Mouse (Mus musculus): ENCODE measurements at regions not wholly inside any gene's neighbourhood (a gene's known extent, or its start where the extent isn't known, plus 50 kb on each side); places are given as distances from the start of the nearest gene placed in this dataset.
A peak's percentile ranks its signal among the peaks of the same experiment; 100 is the strongest.

DNA sequence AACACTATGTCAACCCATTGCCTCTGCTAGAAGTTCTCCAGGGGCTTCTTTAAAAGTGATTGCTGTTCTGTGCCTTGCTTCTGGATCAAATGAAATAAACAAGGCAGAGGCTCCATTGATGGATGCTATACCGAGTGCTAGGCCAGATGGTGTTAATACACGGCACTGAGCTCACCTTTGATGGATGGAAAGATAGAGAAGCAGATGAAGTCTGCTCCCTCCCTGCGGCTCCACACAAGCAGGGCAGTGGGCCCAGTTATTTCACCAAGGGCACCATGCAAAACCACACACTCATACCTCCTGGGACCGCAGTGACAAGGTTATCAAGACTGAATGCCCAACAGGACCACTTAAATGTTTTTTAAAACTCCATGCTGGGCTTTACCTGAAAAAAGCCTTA, 2778.7 kb downstream of the 9330182O14Rik start:
- ATAC-seq (ENCODE audit: low FRiP score, low read depth) = peak; percentile 34; the same call in 1 of the 2 replicates
- H3K4me2 ChIP-seq (replicated peaks) = no peak overlapping the region
- no peak overlapping the region for H3K9ac ChIP-seq (replicated peaks)
- no peaks in the 10 kb centered on the region for H3K27me3 ChIP-seq
- no peak overlapping the region for H3K4me3 ChIP-seq
- H3K4me1 ChIP-seq = no peaks in the 10 kb centered on the region
- H3K27ac ChIP-seq (replicated peaks) = no peak overlapping the region
- H3K9me3 ChIP-seq = no peaks in the 10 kb centered on the region
- WGBS = 62% methylated on average over 4 of the region's 4 CpGs
- H3K36me3 ChIP-seq = no peaks in the 10 kb centered on the region

DNA sequence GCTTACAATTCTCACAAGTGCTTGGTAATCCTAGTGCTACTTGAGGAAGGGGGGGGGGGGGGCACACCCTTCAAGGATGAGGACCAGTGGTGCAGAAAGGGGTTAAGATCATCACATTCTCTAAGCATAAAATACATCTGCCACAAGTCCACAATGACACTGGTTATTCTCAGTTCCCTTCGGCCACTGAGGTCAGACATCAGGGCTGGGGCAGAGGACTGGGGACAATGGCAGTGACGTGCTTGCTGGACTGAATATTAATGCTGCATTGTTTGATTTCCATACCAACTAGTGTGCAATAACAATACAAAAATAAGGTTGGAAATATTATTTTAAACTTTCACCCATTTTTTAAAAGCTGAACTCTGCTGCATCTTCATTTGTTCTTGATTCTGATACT, 2779.1 kb downstream of the 9330182O14Rik start:
- Histone ChIP-seq H3K9me3 (no peaks in the 10 kb centered on the region), H3K36me3 (no peaks in the 10 kb centered on the region), H3K27ac (replicated peaks) (no peak overlapping the region), H3K9ac (replicated peaks) (no peak overlapping the region), H3K27me3 (no peaks in the 10 kb centered on the region), H3K4me2 (replicated peaks) (no peak overlapping the region), H3K4me3 (no peak overlapping the region), H3K4me1 (no peaks in the 10 kb centered on the region)
- ATAC-seq (ENCODE audit: low FRiP score, low read depth) = peak; percentile 63
- WGBS = 13% methylated on average over 2 of the region's 2 CpGs

DNA sequence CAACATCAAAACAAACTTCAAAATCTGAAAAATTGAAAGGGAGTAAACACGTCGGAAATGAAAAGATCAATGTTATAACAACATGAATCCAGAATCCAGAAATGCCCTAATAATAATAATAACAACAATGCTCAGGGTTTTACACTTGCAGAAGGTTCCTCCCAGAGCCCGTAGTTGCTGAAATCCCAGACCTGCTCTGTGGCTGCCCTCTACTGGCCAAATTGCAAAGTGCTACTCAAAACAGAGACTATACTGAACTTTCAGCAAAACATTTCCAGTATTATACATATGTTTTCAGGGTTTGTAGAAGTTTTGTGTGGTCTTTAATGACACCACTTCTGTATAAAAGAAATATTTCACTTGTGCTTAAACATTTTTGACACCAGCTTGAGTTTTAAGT, 2779.9 kb downstream of the 9330182O14Rik start:
- 11% methylated on average over 3 of the region's 3 CpGs for WGBS
- Histone ChIP-seq H3K4me2 (replicated peaks) (no peak overlapping the region), H3K4me1 (no peaks in the 10 kb centered on the region), H3K36me3 (no peaks in the 10 kb centered on the region), H3K27me3 (no peaks in the 10 kb centered on the region), H3K9me3 (no peaks in the 10 kb centered on the region), H3K27ac (replicated peaks) (no peak overlapping the region), H3K9ac (replicated peaks) (no peak overlapping the region), H3K4me3 (no peak overlapping the region)
- 0 out of 2 replicates have a peak, but pooled peaks have one; percentile 45 for ATAC-seq (ENCODE audit: low FRiP score, low read depth)

DNA sequence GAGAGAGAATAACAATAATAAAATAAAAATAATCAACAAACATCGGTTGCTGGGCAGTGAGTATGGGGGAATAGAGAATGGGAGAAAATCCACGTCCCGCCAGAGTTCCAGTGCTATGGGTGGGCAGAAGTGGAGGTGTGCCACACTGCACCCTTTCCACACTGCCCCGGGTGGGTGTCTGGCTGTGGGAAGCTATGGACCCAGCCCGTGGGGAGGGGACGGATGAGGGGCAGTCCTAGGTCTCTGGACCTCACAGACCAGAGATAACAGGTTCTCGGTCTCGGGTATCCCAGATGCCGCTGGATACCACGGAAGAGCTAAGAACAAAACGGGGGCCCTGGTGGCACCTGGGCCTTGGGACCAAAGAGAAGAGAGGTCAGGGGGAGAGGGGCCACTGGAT, 2781.0 kb downstream of the 9330182O14Rik start:
- Histone ChIP-seq H3K9ac (replicated peaks) (no peak overlapping the region), H3K27ac (replicated peaks) (no peak overlapping the region), H3K36me3 (no peaks in the 10 kb centered on the region), H3K27me3 (no peaks in the 10 kb centered on the region), H3K4me2 (replicated peaks) (no peak overlapping the region), H3K9me3 (no peaks in the 10 kb centered on the region), H3K4me1 (no peaks in the 10 kb centered on the region), H3K4me3 (no peak overlapping the region)
- ATAC-seq (ENCODE audit: low FRiP score, low read depth) = no peak
- WGBS = 88% methylated on average over 11 of the region's 11 CpGs

DNA sequence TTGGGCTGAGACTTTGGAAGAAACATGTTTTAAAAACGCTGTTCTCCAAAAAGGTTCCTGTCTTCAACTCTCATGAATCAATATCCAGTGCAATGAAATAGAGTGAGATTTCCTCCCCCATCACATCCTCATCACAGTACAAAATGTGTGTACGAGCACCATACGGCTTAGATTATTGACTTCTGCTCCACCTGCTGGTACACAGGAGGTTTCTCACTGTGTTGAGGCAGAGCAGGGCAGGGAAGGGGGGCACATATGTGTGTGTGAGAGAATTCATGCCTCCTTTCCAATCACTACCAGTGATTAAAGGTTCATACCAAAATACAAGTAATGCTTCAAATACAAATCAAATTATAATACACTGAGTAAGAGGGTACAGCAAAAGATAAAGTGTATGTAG, 2787.5 kb downstream of the 9330182O14Rik start:
- Histone ChIP-seq H3K27me3 (no peaks in the 10 kb centered on the region), H3K36me3 (no peaks in the 10 kb centered on the region), H3K9me3 (no peaks in the 10 kb centered on the region), H3K27ac (replicated peaks) (no peak overlapping the region), H3K4me2 (replicated peaks) (no peak overlapping the region), H3K4me3 (no peak overlapping the region), H3K4me1 (no peaks in the 10 kb centered on the region), H3K9ac (replicated peaks) (no peak overlapping the region)
- 70% methylated on average over 3 of the region's 3 CpGs for WGBS
- ATAC-seq (ENCODE audit: low FRiP score, low read depth) = no peak

DNA sequence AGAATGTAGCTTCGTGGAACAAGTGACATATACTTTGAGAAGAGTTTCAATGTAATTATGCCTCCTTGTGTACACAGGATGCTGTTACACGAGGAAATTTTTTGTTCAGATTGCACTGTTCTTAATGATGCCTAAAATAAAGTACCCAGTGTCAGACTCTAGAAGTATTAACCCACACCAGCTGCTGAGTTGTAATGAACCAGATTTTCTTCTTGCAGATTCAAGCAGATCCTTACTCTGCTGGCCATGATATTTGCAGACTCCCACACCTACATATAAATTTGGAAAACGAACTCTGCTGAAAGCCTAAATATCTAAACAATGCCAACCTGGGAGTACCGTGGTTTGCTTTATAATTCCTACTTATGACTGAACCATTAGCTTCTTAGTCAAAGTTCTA, 2794.2 kb downstream of the 9330182O14Rik start:
- ATAC-seq (ENCODE audit: low FRiP score, low read depth) = no peak

DNA sequence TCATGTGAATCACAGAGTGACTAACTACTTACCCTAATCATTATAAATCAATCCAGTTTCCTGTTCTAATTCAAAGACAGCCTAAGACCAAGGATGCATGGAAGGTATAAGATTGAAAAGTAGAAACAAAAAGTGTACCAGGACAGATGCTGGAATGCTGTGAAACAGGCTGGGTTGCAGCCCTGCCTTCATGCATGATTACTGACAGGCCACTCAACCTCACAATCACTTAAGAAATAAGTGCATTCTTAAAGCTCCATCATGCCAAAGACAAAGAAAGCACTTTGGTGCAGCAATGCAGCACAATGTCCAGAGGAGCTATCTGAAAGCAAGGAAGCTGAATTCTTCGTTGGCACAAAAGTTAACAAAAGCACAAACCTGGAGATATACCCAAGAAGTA, 2810.4 kb downstream of the 9330182O14Rik start:
- H3K9me3 ChIP-seq = no peaks in the 10 kb centered on the region

More for the DNA sequence above, 2794.2 kb downstream of the 9330182O14Rik start:
- no peaks in the 10 kb centered on the region for H3K4me1 ChIP-seq
- no peaks in the 10 kb centered on the region for H3K9me3 ChIP-seq
- H3K4me3 ChIP-seq = no peak overlapping the region
- no peak overlapping the region for H3K4me2 ChIP-seq (replicated peaks)
- H3K27me3 ChIP-seq = no peaks in the 10 kb centered on the region
- WGBS = 83% methylated on average over 4 of the region's 4 CpGs
- no peak overlapping the region for H3K9ac ChIP-seq (replicated peaks)
- H3K27ac ChIP-seq (replicated peaks) = no peak overlapping the region
- no peaks in the 10 kb centered on the region for H3K36me3 ChIP-seq

DNA sequence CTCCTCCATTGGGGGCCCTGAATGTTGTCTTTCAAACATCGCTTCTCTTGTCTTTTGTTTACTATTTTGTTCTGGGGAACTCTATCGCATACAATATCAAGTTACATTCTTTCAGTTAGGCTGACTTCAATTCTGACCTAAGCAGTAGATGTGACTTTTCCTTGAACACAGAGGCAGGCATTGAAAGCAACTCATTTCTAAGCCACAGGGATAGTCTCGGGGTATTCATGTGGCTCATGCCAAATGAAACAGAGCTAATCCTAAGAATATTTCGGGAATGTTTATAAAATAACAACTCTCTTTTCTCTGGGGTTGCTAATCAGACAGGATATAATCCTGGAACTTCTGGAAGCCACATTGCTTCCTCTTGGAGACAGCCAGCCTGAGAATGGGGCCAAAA, 2821.0 kb downstream of the 9330182O14Rik start:
- ATAC-seq (ENCODE audit: low FRiP score, low read depth) = no peak
- Histone ChIP-seq H3K27me3 (no peaks in the 10 kb centered on the region), H3K9ac (replicated peaks) (no peak overlapping the region), H3K9me3 (no peaks in the 10 kb centered on the region), H3K27ac (replicated peaks) (no peak overlapping the region), H3K36me3 (no peaks in the 10 kb centered on the region), H3K4me2 (replicated peaks) (no peak overlapping the region), H3K4me1 (no peaks in the 10 kb centered on the region), H3K4me3 (no peak overlapping the region)
- 79% methylated on average over 4 of the region's 4 CpGs for WGBS

More for the DNA sequence above, 2810.4 kb downstream of the 9330182O14Rik start:
- Histone ChIP-seq H3K27ac (replicated peaks) (no peak overlapping the region), H3K4me2 (replicated peaks) (no peak overlapping the region), H3K4me1 (no peaks in the 10 kb centered on the region), H3K27me3 (no peaks in the 10 kb centered on the region), H3K36me3 (no peaks in the 10 kb centered on the region), H3K4me3 (no peak overlapping the region), H3K9ac (replicated peaks) (no peak overlapping the region)
- WGBS = 74% methylated on average over 1 of the region's 1 CpGs
- no peak for ATAC-seq (ENCODE audit: low FRiP score, low read depth)

DNA sequence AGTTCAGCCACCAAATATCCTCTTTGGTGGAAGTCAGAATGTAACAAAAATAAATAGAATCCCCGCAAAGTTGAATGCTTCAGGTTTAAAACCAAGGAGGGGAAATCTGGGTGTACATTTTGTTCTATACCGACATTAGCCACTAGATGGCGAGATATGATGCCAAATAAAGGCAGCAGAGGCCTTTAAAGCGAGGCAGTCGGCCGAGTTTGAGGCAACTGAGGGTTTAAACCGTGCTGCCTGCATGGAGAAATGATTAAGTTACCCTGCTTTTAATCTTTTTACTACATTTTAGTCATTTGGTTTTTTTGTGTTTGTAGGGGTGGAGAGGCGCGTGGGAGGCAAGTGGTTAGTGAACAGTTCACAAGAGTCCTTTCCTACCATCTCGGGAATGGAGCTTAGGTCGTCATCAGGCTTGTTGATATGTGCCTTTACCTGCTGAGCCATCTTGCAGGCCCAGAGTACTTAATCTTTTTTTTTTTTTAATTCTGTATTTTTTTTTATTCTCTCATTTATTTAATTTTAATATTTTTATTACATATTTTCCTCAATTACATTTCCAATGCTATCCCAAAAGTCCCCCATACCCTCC, 2828.7 kb downstream of the 9330182O14Rik start:
- H3K27me3 ChIP-seq = no peaks in the 10 kb centered on the region
- no peak overlapping the region for H3K4me2 ChIP-seq (replicated peaks)
- no peak overlapping the region for H3K4me3 ChIP-seq
- no peaks in the 10 kb centered on the region for H3K36me3 ChIP-seq
- no peak overlapping the region for H3K9ac ChIP-seq (replicated peaks)
- no peaks in the 10 kb centered on the region for H3K9me3 ChIP-seq
- ATAC-seq (ENCODE audit: low FRiP score, low read depth) = peak; percentile 90
- H3K4me1 ChIP-seq = no peaks in the 10 kb centered on the region
- no peak overlapping the region for H3K27ac ChIP-seq (replicated peaks)
- 20% methylated on average over 11 of the region's 11 CpGs for WGBS

DNA sequence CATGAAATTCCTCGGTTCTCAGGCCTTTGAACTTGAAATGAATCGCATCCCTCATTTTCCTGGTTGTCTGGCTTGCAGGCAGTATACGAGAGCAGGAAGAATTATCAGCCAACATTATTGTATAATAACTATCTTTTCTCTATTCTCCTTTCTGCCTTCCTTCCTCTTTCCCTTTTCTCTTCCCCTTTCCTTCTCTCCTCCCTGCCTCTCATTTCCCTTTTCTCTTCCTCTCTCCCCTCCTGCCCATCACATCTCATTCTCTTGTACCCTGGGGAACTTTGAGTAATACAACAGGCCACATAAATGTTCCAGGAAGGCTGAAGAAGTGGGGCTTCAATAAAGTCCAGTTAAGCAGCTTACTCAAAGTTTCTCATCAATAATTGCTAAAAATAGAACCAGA, 2831.1 kb downstream of the 9330182O14Rik start:
- no peaks in the 10 kb centered on the region for H3K27me3 ChIP-seq
- H3K4me1 ChIP-seq = no peaks in the 10 kb centered on the region
- ATAC-seq (ENCODE audit: low FRiP score, low read depth) = no peak
- WGBS = 77% methylated on average over 3 of the region's 3 CpGs
- no peak overlapping the region for H3K9ac ChIP-seq (replicated peaks)
- H3K9me3 ChIP-seq = no peaks in the 10 kb centered on the region
- no peak overlapping the region for H3K4me2 ChIP-seq (replicated peaks)
- H3K27ac ChIP-seq (replicated peaks) = no peak overlapping the region
- H3K4me3 ChIP-seq = no peak overlapping the region
- H3K36me3 ChIP-seq = no peaks in the 10 kb centered on the region

Measured in midbrain, embryonic 12.5 days (tissue).